Mouse (Mus musculus) adrenal gland, adult (tissue): ENCODE measurements around the gene Chic1.

ENCODE experiments used
- DNase-seq, 2 experiments: peaks; one replicate each; pipeline ENCODE4 v3.0.0; 2022 to 2023; ENCODE audit warnings: low spot score in 1 of 2; ENCODE audit not compliant: inconsistent age in 2 of 2

Chic1 gene

GRCm38 (mm10) chrX:103427677-103428076, 71.4 kb downstream of the Chic1 start:
- no peak for DNase-seq

- DNase-seq, result no peak
These were observed 76.0 kb downstream of the Chic1 start for GRCm38 (mm10) chrX:103432293-103432692.

DNA sequence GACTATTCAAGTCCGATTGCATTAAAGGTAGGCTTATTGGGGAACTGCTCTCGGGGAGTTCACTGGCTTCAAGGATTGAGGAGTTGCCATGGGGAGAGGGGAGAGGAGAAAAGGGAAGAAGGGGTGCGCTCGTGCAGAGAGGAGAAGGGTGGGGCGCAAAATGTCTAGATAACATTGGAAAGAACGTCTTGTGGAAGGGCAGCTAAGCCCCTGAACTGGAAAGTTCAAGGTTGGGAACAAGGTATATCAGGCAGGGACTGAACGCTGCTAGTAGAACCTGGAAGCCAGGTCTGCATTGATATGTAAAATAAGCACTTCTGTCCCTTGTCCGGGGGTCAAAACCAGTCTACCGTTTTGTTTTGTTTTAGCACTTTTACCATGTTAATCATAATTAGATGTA, 81.7 kb downstream of the Chic1 start:
- DNase-seq, result no peak

DNA sequence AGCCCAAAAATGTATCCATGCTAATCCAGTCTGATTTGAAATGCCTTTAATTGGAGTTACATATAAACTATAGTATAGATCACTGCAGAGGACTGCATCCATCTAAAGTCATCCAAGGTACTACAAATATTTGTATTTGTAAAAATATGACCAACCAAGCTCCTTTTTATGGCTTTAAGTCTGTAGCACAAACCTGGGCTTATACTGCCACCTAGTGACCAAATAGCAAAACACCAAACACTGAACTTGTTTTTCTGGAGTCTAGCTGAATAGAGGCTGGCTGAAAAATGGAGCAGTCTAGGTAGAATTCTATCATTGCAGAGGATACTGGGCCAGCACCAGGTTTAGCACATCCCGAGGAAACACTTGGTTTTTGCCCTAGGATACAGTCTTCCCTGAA, 84.5 kb downstream of the Chic1 start:
- peak in 1 of 2 experiments; percentile 74 for DNase-seq

DNA sequence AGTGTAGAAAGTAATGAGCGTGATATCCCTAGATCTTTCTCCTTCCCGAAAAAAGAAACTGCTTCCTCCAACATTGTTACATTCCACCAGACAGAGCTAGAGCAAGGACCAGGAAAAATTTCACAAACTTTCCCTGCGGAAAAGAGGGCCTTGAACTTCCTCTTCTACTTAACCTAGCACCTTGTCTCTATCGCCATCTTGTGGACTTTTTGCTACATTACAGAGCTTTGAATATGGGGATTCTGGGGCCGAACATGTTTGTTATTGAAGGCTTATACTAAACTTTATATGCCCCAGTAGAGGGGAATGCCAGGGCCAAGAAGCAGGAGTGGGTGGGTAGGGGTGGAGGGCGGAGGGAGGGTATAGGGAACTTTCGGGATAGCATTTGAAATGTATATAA, 87.5 kb downstream of the Chic1 start:
- DNase-seq, result peak in 1 of 2 experiments; percentile 84
